Mouse (Mus musculus) limb, embryonic 15.5 days (tissue): ENCODE measurements at regions not wholly inside any gene's neighbourhood (a gene's known extent, or its start where the extent isn't known, plus 50 kb on each side); places are given as distances from the start of the nearest gene placed in this dataset.
"Not testable (repeated sequence)": the region's sequence is repeated elsewhere in the genome, so short reads cannot be mapped to it uniquely, and the experiment has no call there.

Source experiments
- ATAC-seq: fragments of 200-750 bp; cut with Nextera tagmentation; 2 replicates; pipeline ENCODE4 v1.8.0; 2017; ENCODE audit warnings: low read depth, moderate TSS enrichment; ENCODE audit not compliant: insufficient number of reproducible peaks, low FRiP score, low TSS enrichment
- H3K27ac ChIP-seq: fragments of 300-500 bp; sonication (generic); 2 replicates; pipeline ENCODE4 v1.5.1; 2015; ENCODE audit warnings: moderate library complexity, mild to moderate bottlenecking, inconsistent platforms
- H3K27me3 ChIP-seq: fragments of 300-500 bp; sonication (generic); 2 replicates; pipeline ENCODE4 v1.6.1; 2015; ENCODE audit warnings: inconsistent platforms
- H3K36me3 ChIP-seq: fragments of 300-500 bp; sonication (generic); 2 replicates; pipeline ENCODE4 v1.6.1; 2015; ENCODE audit warnings: inconsistent platforms
- H3K4me1 ChIP-seq: fragments of 300-500 bp; sonication (generic); 2 replicates; pipeline ENCODE4 v1.6.1; 2015; ENCODE audit warnings: inconsistent platforms
- H3K4me2 ChIP-seq: fragments of 300-500 bp; sonication (generic); 2 replicates; pipeline ENCODE4 v1.6.1; 2015; ENCODE audit warnings: mild to moderate bottlenecking, inconsistent platforms
- H3K4me3 ChIP-seq: fragments of 300-500 bp; sonication (generic); 2 replicates; pipeline ENCODE4 v1.5.1; 2015; ENCODE audit warnings: mild to moderate bottlenecking, inconsistent platforms
- H3K9ac ChIP-seq: fragments of 300-500 bp; sonication (generic); 2 replicates; pipeline ENCODE4 v1.6.1; 2015; ENCODE audit warnings: inconsistent platforms
- H3K9me3 ChIP-seq: fragments of 300-500 bp; sonication (generic); 2 replicates; pipeline ENCODE4 v1.6.1; 2016; ENCODE audit warnings: inconsistent platforms
- WGBS: fragments of 180-500 bp; shearing (Covaris S2); methylation state at CpG from one replicate; pipeline ENCODE4 v1.1.7; 2015; 5-methylcytosine and 5-hydroxymethylcytosine counted together

DNA sequence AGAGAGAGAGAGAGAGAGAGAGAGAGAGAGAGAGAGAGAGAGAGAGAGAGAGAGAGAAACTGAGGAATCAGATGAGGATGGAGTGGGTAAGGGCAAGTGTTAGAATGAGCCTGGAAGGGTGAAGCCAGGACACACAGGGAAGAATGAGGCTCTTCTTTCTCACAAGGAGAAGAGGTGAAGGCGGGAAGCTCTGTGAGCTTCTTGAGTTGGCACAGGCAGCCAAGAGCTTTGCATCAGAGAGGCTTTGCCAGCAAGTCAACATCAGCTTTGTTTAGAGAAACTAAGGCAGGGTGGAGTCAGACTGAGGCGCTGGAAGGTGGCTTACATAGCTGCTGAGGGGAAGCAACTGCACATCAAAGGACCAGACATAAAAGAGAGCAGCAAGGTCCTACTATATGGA lies 113.7 kb downstream of the Sst start:
- no peak overlapping the region for H3K27ac ChIP-seq
- no peak overlapping the region for H3K4me2 ChIP-seq
- no peaks in the 10 kb centered on the region for H3K36me3 ChIP-seq
- H3K4me1 ChIP-seq = peaks cover 11% of the 10 kb centered on the region; the same call in 1 of the 2 replicates
- no peaks in the 10 kb centered on the region for H3K9me3 ChIP-seq
- no peak overlapping the region for H3K9ac ChIP-seq
- H3K27me3 ChIP-seq = 0 out of 2 replicates have a peak, but pooled peaks cover 2% of the 10 kb centered on the region
- no peak for ATAC-seq
- no peak overlapping the region for H3K4me3 ChIP-seq
- 48% methylated on average over 2 of the region's 2 CpGs for WGBS

DNA sequence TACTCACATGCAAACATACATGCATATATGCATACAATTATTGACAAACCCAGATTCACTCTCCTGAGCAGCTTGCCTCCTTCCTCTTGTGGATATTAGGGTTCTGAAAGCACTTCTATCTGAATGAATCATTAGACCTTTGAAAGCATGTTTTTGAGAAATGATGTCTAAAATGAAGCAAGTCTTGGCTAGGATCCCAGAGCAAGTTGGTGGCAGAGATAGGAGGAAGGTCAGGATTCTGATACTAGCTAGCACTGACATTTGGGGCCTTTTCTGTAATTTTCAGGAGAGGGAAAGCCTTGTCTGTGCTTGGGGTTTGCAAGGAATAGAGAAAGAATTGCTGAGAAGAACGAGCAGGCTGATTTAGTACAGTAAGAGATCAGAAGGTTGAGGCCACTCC lies 114.3 kb downstream of the Sst start:
- Histone ChIP-seq H3K27me3 (0 out of 2 replicates have a peak, but pooled peaks cover 2% of the 10 kb centered on the region), H3K4me3 (no peak overlapping the region), H3K9ac (no peak overlapping the region), H3K36me3 (no peaks in the 10 kb centered on the region), H3K9me3 (no peaks in the 10 kb centered on the region), H3K4me1 (peaks cover 11% of the 10 kb centered on the region; the same call in 1 of the 2 replicates), H3K4me2 (no peak overlapping the region), H3K27ac (no peak overlapping the region)
- 15% methylated on average over 1 of the region's 1 CpGs for WGBS
- ATAC-seq = no peak

DNA sequence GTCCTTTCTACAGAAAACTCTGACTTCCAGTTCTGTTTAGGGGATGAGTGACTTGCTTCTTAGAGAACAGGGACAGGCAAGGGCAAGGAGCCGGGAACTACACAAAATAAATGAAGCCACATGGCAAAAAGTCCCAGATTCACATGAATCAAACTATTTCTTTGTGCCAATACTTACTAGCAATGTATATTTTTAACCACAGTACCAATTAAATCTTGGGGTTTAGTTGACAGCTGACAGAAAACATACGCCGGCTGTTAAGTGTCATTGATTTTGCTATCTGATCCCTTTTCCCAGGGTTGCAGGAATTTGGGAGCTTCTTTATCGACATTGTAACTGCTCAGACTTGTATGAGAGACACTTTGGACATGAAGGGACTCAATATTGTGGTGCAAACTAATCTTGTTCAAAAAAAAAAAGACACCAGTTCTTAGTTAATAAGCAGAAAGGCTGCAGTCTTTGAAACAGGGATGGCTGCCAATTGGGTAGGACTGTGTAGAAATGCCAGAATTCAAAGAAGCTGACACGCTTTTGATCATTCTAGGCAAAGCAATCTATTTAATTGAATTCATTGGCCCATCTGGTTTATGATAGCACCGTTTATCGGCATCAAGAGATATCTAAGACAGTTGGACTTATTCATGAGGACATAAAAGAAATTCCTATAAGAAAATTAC lies 132.5 kb downstream of the Sst start:
- H3K4me1 ChIP-seq = peaks cover 17% of the 10 kb centered on the region; the same call in 1 of the 2 replicates
- H3K36me3 ChIP-seq = no peaks in the 10 kb centered on the region
- no peak overlapping the region for H3K4me3 ChIP-seq
- H3K9ac ChIP-seq = no peak overlapping the region
- H3K27me3 ChIP-seq = no peaks in the 10 kb centered on the region
- ATAC-seq = no peak
- no peaks in the 10 kb centered on the region for H3K9me3 ChIP-seq
- H3K27ac ChIP-seq = 0 out of 2 replicates have a peak overlapping the region, but pooled peaks have one; percentile 54
- 48% methylated on average over 7 of the region's 7 CpGs for WGBS
- H3K4me2 ChIP-seq = no peak overlapping the region

- WGBS = 46% methylated on average over 3 of the region's 3 CpGs
- no peak overlapping the region for H3K27ac ChIP-seq
- H3K9ac ChIP-seq = no peak overlapping the region
- no peaks in the 10 kb centered on the region for H3K4me1 ChIP-seq
- H3K9me3 ChIP-seq = no peaks in the 10 kb centered on the region
- no peak overlapping the region for H3K4me3 ChIP-seq
- no peak for ATAC-seq
- no peaks in the 10 kb centered on the region for H3K27me3 ChIP-seq
- H3K4me2 ChIP-seq = no peak overlapping the region
- H3K36me3 ChIP-seq = no peaks in the 10 kb centered on the region
Measured at GRCm38 (mm10) chr16:23737026-23737425, 153.7 kb downstream of the Sst start.

GRCm38 (mm10) chr16:23735722-23736121 lies 155.0 kb downstream of the Sst start:
- H3K36me3 ChIP-seq = no peaks in the 10 kb centered on the region
- no peak overlapping the region for H3K4me3 ChIP-seq
- no peak overlapping the region for H3K4me2 ChIP-seq
- H3K27ac ChIP-seq = no peak overlapping the region
- no peak for ATAC-seq
- H3K27me3 ChIP-seq = no peaks in the 10 kb centered on the region
- no peak overlapping the region for H3K9ac ChIP-seq
- WGBS = 58% methylated on average over 5 of the region's 5 CpGs
- H3K4me1 ChIP-seq = no peaks in the 10 kb centered on the region
- H3K9me3 ChIP-seq = no peaks in the 10 kb centered on the region

DNA sequence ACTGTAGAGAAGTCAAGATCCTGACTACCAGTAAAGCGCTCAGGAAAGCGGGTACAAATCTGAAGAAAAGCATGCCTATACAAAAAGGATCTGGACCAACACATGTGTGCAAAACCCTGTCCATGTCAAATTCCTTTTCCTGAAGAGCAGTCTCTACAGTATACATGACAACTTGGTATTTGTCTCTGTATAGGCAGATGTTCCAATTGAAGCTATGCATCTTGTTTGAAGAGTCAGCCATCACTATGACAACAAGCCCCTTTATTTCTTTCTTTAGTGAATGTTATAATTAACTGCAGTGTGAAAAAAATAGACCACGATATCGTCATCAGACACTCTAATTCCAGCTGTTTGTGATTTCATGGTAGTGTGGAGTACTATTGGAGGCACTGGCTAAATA lies 164.2 kb downstream of the Sst start:
- Histone ChIP-seq H3K27me3 (no peaks in the 10 kb centered on the region), H3K9ac (no peak overlapping the region), H3K9me3 (no peaks in the 10 kb centered on the region), H3K27ac (no peak overlapping the region), H3K4me3 (no peak overlapping the region), H3K4me1 (no peaks in the 10 kb centered on the region), H3K4me2 (no peak overlapping the region), H3K36me3 (no peaks in the 10 kb centered on the region)
- no peak for ATAC-seq
- 78% methylated on average over 4 of the region's 4 CpGs for WGBS

- no peak overlapping the region for H3K4me3 ChIP-seq
- no peak overlapping the region for H3K27ac ChIP-seq
- no peak overlapping the region for H3K4me2 ChIP-seq
- H3K27me3 ChIP-seq = no peaks in the 10 kb centered on the region
- no peaks in the 10 kb centered on the region for H3K36me3 ChIP-seq
- ATAC-seq = no peak
- H3K9me3 ChIP-seq = no peaks in the 10 kb centered on the region
- no peak overlapping the region for H3K9ac ChIP-seq
- H3K4me1 ChIP-seq = no peaks in the 10 kb centered on the region
Measured at GRCm38 (mm10) chr16:23721745-23722144, 169.0 kb downstream of the Sst start.

GRCm38 (mm10) chr16:23701156-23701555 lies 180.5 kb upstream of the Masp1 start:
- H3K27me3 ChIP-seq = no peaks in the 10 kb centered on the region
- no peaks in the 10 kb centered on the region for H3K9me3 ChIP-seq
- H3K4me2 ChIP-seq = no peak overlapping the region
- H3K4me3 ChIP-seq = no peak overlapping the region
- no peaks in the 10 kb centered on the region for H3K36me3 ChIP-seq
- H3K9ac ChIP-seq = no peak overlapping the region
- H3K4me1 ChIP-seq = no peaks in the 10 kb centered on the region
- no peak for ATAC-seq
- WGBS = 23% methylated on average over 1 of the region's 1 CpGs
- H3K27ac ChIP-seq = no peak overlapping the region

DNA sequence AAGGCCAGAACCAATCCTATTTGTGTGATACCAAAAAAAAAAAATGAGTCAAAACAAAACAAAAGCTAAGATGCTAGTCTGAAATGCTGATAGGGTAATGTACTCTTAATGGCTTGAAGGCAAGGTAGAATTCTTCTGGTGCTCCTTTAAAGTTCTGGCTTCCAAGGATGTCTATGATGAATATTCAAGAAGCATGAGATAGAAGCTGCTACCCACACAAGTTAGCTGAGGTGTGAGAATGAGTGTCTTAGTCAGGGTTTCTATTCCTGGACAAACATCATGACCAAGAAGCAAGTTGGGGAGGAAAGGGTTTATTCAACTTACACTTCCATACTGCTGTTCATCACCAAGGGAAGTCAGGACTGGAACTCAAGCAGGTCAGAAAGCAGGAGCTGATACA lies 173.6 kb upstream of the Masp1 start:
- H3K4me2 ChIP-seq, H3K9ac ChIP-seq, H3K9me3 ChIP-seq, ATAC-seq, H3K4me3 ChIP-seq, H3K27me3 ChIP-seq, H3K36me3 ChIP-seq, H3K27ac ChIP-seq, H3K4me1 ChIP-seq: not testable (repeated sequence)

GRCm38 (mm10) chr16:23690061-23690460 lies 169.4 kb upstream of the Masp1 start:
- WGBS = 97% methylated on average over 2 of the region's 2 CpGs
- no peaks in the 10 kb centered on the region for H3K9me3 ChIP-seq
- H3K27ac ChIP-seq = no peak overlapping the region
- no peaks in the 10 kb centered on the region for H3K27me3 ChIP-seq
- H3K9ac ChIP-seq = no peak overlapping the region
- H3K4me2 ChIP-seq = no peak overlapping the region
- no peaks in the 10 kb centered on the region for H3K4me1 ChIP-seq
- H3K4me3 ChIP-seq = no peak overlapping the region
- no peaks in the 10 kb centered on the region for H3K36me3 ChIP-seq
- no peak for ATAC-seq

DNA sequence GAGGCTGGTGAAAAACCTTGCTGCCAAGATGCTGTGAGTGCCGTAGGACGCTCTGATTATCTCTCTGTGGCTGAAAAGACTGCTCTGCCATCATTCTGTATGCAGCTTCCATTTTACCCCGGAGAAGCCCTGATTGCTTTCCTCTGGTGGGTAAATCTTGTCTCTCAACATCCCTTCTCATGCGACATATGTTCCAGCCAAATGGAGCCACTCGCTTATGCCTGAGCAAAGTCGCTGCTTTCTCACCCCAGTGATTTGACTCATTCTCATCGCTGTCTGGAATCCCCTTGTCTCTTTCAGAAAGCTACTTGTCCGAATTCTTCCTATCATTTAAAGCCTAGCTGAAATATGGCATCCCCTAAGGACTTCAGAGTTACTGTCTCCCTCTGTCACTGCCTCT lies 166.2 kb upstream of the Masp1 start:
- 82% methylated on average over 8 of the region's 8 CpGs for WGBS
- Histone ChIP-seq H3K4me3 (no peak overlapping the region), H3K27ac (no peak overlapping the region), H3K4me1 (no peaks in the 10 kb centered on the region), H3K4me2 (no peak overlapping the region), H3K9me3 (no peaks in the 10 kb centered on the region), H3K9ac (no peak overlapping the region), H3K27me3 (no peaks in the 10 kb centered on the region), H3K36me3 (no peaks in the 10 kb centered on the region)
- no peak for ATAC-seq

DNA sequence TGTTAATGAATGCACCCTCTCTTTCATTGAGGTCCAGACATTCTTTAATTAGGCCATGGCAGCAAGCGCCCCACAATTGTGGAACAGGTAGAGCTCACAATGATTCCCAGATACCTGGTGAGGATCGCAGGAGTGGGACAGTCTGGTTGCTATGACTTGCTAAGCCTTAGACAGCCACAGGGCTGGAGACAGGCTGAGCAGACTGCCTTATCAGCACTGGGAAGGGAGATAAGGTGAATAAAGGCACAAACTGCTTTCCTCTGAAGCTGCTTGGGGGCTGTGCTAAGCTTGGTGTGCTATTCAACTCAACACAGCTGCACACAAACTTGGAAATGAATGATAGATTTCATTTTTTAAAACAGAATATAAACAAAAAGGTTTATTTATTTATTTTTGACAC lies 159.8 kb upstream of the Masp1 start:
- no peak overlapping the region for H3K27ac ChIP-seq
- H3K9ac ChIP-seq = no peak overlapping the region
- ATAC-seq = no peak
- no peak overlapping the region for H3K4me2 ChIP-seq
- H3K36me3 ChIP-seq = no peaks in the 10 kb centered on the region
- H3K9me3 ChIP-seq = no peaks in the 10 kb centered on the region
- no peak overlapping the region for H3K4me3 ChIP-seq
- H3K4me1 ChIP-seq = no peaks in the 10 kb centered on the region
- no peaks in the 10 kb centered on the region for H3K27me3 ChIP-seq
- 68% methylated on average over 2 of the region's 2 CpGs for WGBS

- H3K27ac ChIP-seq = no peak overlapping the region
- no peaks in the 10 kb centered on the region for H3K27me3 ChIP-seq
- no peaks in the 10 kb centered on the region for H3K36me3 ChIP-seq
- H3K9ac ChIP-seq = no peak overlapping the region
- no peak overlapping the region for H3K4me2 ChIP-seq
- no peaks in the 10 kb centered on the region for H3K4me1 ChIP-seq
- no peak overlapping the region for H3K4me3 ChIP-seq
- 64% methylated on average over 6 of the region's 6 CpGs for WGBS
- H3K9me3 ChIP-seq = no peaks in the 10 kb centered on the region
- no peak for ATAC-seq
Measured at GRCm38 (mm10) chr16:23672375-23672774, 151.8 kb upstream of the Masp1 start.
